Mouse (Mus musculus): ENCODE data around the gene Emc10. TPM values are rescaled to one million over a fixed set of nuclear protein-coding genes. Genes with fewer than 3 reads are reported as not detected.

Gene Emc10
- polyA plus RNA-seq, 1 experiment from 2014 or later = 154 TPM

Small RNA genes within 50 kb of the gene (microRNA-seq; reads per million reads assigned to microRNA genes)
- gene Mir7052 (0.40 reads per million), gene Mir7053 (not detected)

Other genes starting within 250 kb of the Emc10 start
- gene 1700028J19Rik, start 249.8 kb downstream of the Emc10 start, polyA plus RNA-seq (2014; fragmentation: Nextera tagmentation; extraction: Ambion mirVana) = 1.9 and 2.4 TPM in 2 replicates
- 162 and 186 TPM in 2 replicates for gene 2410002F23Rik, start 249.8 kb downstream of the Emc10 start, polyA plus RNA-seq (2014; fragmentation: Nextera tagmentation; extraction: Ambion mirVana)
- gene Acp4, start 239.2 kb downstream of the Emc10 start, polyA plus RNA-seq (2014; fragmentation: Nextera tagmentation; extraction: Ambion mirVana) = not detected in 2 replicates
- gene Gm15517, start 235.1 kb downstream of the Emc10 start, polyA plus RNA-seq (2014; fragmentation: Nextera tagmentation; extraction: Ambion mirVana) = not detected in 2 replicates
- gene Clec11a, start 189.6 kb downstream of the Emc10 start, polyA plus RNA-seq (2014; fragmentation: Nextera tagmentation; extraction: Ambion mirVana) = 3.7 and 4.5 TPM in 2 replicates
- gene Shank1, start 186.3 kb downstream of the Emc10 start, polyA plus RNA-seq (2014; fragmentation: Nextera tagmentation; extraction: Ambion mirVana) = 9.5 and 15.1 TPM in 2 replicates
- gene Syt3, start 112.4 kb downstream of the Emc10 start, polyA plus RNA-seq (2014; fragmentation: Nextera tagmentation; extraction: Ambion mirVana) = 19.0 and 25.3 TPM in 2 replicates
- gene 1700008O03Rik, start 110.7 kb downstream of the Emc10 start, polyA plus RNA-seq (2014; fragmentation: Nextera tagmentation; extraction: Ambion mirVana) = 0.63 and 0.86 TPM in 2 replicates
- gene Lrrc4b, start 67.5 kb downstream of the Emc10 start, polyA plus RNA-seq (2014; fragmentation: Nextera tagmentation; extraction: Ambion mirVana) = 20.8 and 22.1 TPM in 2 replicates
- 5.3 TPM in 2 replicates for gene Aspdh, start 31.1 kb downstream of the Emc10 start, polyA plus RNA-seq (2014; fragmentation: Nextera tagmentation; extraction: Ambion mirVana)
- 49.3 and 50.5 TPM in 2 replicates for gene Josd2, start 28.5 kb downstream of the Emc10 start, polyA plus RNA-seq (2014; fragmentation: Nextera tagmentation; extraction: Ambion mirVana)
- 13.0 and 24.0 TPM in 2 replicates for gene Fam71e1, start 52 bp upstream of the Emc10 start, polyA plus RNA-seq (2014; fragmentation: Nextera tagmentation; extraction: Ambion mirVana)
- gene Mybpc2, start 28.1 kb upstream of the Emc10 start, polyA plus RNA-seq (2014; fragmentation: Nextera tagmentation; extraction: Ambion mirVana) = 0.10 TPM in 2 replicates
- gene Spib, start 35.5 kb upstream of the Emc10 start, polyA plus RNA-seq (2014; fragmentation: Nextera tagmentation; extraction: Ambion mirVana) = not detected in 2 replicates
- gene Pold1, start 52.3 kb upstream of the Emc10 start, polyA plus RNA-seq (2014; fragmentation: Nextera tagmentation; extraction: Ambion mirVana) = 32.6 and 33.0 TPM in 2 replicates
- 72.6 and 78.2 TPM in 2 replicates for gene Nr1h2, start 57.4 kb upstream of the Emc10 start, polyA plus RNA-seq (2014; fragmentation: Nextera tagmentation; extraction: Ambion mirVana)
- 0.74 and 0.79 TPM in 2 replicates for gene Napsa, start 75.9 kb upstream of the Emc10 start, polyA plus RNA-seq (2014; fragmentation: Nextera tagmentation; extraction: Ambion mirVana)
- 2.1 and 2.2 TPM in 2 replicates for gene Kcnc3, start 94.1 kb upstream of the Emc10 start, polyA plus RNA-seq (2014; fragmentation: Nextera tagmentation; extraction: Ambion mirVana)
- 0.74 and 1.1 TPM in 2 replicates for gene Myh14, start 174.3 kb upstream of the Emc10 start, polyA plus RNA-seq (2014; fragmentation: Nextera tagmentation; extraction: Ambion mirVana)
- not detected in 2 replicates for gene Izumo2, start 212.2 kb upstream of the Emc10 start, polyA plus RNA-seq (2014; fragmentation: Nextera tagmentation; extraction: Ambion mirVana)

All from forebrain, embryonic 14.5 days (tissue).